10 mouse cellular contexts compared by ENCODE assay signal in genomic region chr14:76810697-76811589, GRCm38 (mm10).
A peak's percentile ranks its signal among the peaks of the same experiment; 100 is the strongest.
DNase-seq lines count a peak whose midpoint lies in the region; ATAC-seq lines count a peak whose summit lies in the region.
"Had no signal": no experiment of that assay in that cellular context is flagged by ENCODE, and none has a peak within 500 bp of the region (broad histone marks: within the 10 kb centered on the region; RNA-seq: fewer than 3 reads in every experiment).

No protein-coding gene starts in this region.

- no peak for ATAC-seq in liver, embryonic 11.5 days (replicated peaks; ENCODE audit: low FRiP score)
- no peak for ATAC-seq in liver, embryonic 12.5 days

- 12% methylated on average over 21 of the region's 21 CpGs for WGBS in heart, embryonic 10.5 days
- 35% methylated on average over 21 of the region's 21 CpGs for WGBS in liver, embryonic 11.5 days
- 45% methylated on average over 21 of the region's 21 CpGs for WGBS in liver, embryonic 12.5 days (ENCODE audit: insufficient replicate concordance)
- WGBS in embryonic facial prominence, embryonic 10.5 days, result 23% methylated on average over 21 of the region's 21 CpGs

- H3K4me1 ChIP-seq in heart, embryonic 10.5 days, result peaks cover 28% of the 10 kb centered on the region
- peaks cover 5% of the 10 kb centered on the region; the same call in 1 of the 2 replicates for H3K4me1 ChIP-seq in liver, embryonic 11.5 days (replicated peaks; ENCODE audit: control insufficient read depth, insufficient read depth, low read length)
- 0 out of 2 replicates have a peak, but pooled peaks cover under 1% of the 10 kb centered on the region for H3K4me1 ChIP-seq in liver, embryonic 12.5 days
- H3K4me1 ChIP-seq in embryonic facial prominence, embryonic 10.5 days, result peaks cover 35% of the 10 kb centered on the region
- H3K4me1 ChIP-seq: megakaryocyte, embryonic 14.5 days had no signal

- DNase-seq in heart, embryonic 10.5 days (ENCODE audit: low spot score), result peak; percentile 87
- DNase-seq in heart, adult 9 months (ENCODE audit: low spot score in 2 of 2), result no peak
- no peak for DNase-seq in liver, embryonic 11.5 days (ENCODE audit: low spot score)
- DNase-seq in embryonic facial prominence, embryonic 10.5 days (ENCODE audit: low spot score), result peak; percentile 69
- peak; percentile 75 for DNase-seq in mesoderm, embryonic 11.5 days (ENCODE audit: low read depth, low spot score)
- no peak for DNase-seq in urinary bladder, adult 2 months (ENCODE audit: low spot score)
- DNase-seq in cerebellum, postnatal 14 days, result no peak
- DNase-seq: cerebellum, adult 8-10 months had no signal

- H3K4me2 ChIP-seq in liver, embryonic 11.5 days, result peak overlapping the region; percentile 23; the same call in 1 of the 2 replicates
- no peak overlapping the region for H3K4me2 ChIP-seq in liver, embryonic 12.5 days

- peak overlapping the region; percentile 86 for H3K27ac ChIP-seq in heart, embryonic 10.5 days
- H3K27ac ChIP-seq in liver, embryonic 11.5 days (ENCODE audit: low read depth, low read length), result peak overlapping the region; percentile 21; the same call in 1 of the 2 replicates
- H3K27ac ChIP-seq in liver, embryonic 12.5 days, result no peak overlapping the region
- peak overlapping the region; percentile 78 for H3K27ac ChIP-seq in embryonic facial prominence, embryonic 10.5 days (replicated peaks)

- peak overlapping the region; percentile 41 for H3K4me3 ChIP-seq in heart, embryonic 10.5 days
- no peak overlapping the region for H3K4me3 ChIP-seq in liver, embryonic 11.5 days (ENCODE audit: low read depth, low read length)
- H3K4me3 ChIP-seq in liver, embryonic 12.5 days, result no peak overlapping the region
- peak overlapping the region; percentile 39 for H3K4me3 ChIP-seq in embryonic facial prominence, embryonic 10.5 days
- H3K4me3 ChIP-seq: megakaryocyte, embryonic 14.5 days had no signal

- no peaks in the 10 kb centered on the region for H3K27me3 ChIP-seq in heart, embryonic 10.5 days (ENCODE audit: insufficient read depth, poor library complexity, severe bottlenecking)
- H3K27me3 ChIP-seq in liver, embryonic 11.5 days (replicated peaks; ENCODE audit: control insufficient read depth, insufficient read depth, low read length), result no peaks in the 10 kb centered on the region
- no peaks in the 10 kb centered on the region for H3K27me3 ChIP-seq in liver, embryonic 12.5 days (replicated peaks)
- peaks cover 9% of the 10 kb centered on the region for H3K27me3 ChIP-seq in embryonic facial prominence, embryonic 10.5 days (replicated peaks; ENCODE audit: low read depth, poor library complexity, severe bottlenecking)

- H3K9me3 ChIP-seq in heart, embryonic 10.5 days, result no peaks in the 10 kb centered on the region
- no peaks in the 10 kb centered on the region for H3K9me3 ChIP-seq in liver, embryonic 11.5 days (ENCODE audit: control insufficient read depth, low read length)
- no peaks in the 10 kb centered on the region for H3K9me3 ChIP-seq in liver, embryonic 12.5 days (replicated peaks)
- H3K9me3 ChIP-seq in embryonic facial prominence, embryonic 10.5 days, result 0 out of 2 replicates have a peak, but pooled peaks cover 3% of the 10 kb centered on the region

- no peaks in the 10 kb centered on the region for H3K36me3 ChIP-seq in heart, embryonic 10.5 days
- H3K36me3 ChIP-seq in liver, embryonic 11.5 days (ENCODE audit: control insufficient read depth, insufficient read depth, low read length), result no peaks in the 10 kb centered on the region
- H3K36me3 ChIP-seq in liver, embryonic 12.5 days, result no peaks in the 10 kb centered on the region
- no peaks in the 10 kb centered on the region for H3K36me3 ChIP-seq in embryonic facial prominence, embryonic 10.5 days (replicated peaks)

- no peak overlapping the region for H3K9ac ChIP-seq in liver, embryonic 11.5 days (ENCODE audit: low read depth, low read length)
- H3K9ac ChIP-seq in liver, embryonic 12.5 days, result no peak overlapping the region

Comparison
In these comparisons a context has a peak if more than half of its experiments do, and no peak if none do; other contexts are left out.
1. DNase-seq: peak in heart, embryonic 10.5 days (single experiment), embryonic facial prominence, embryonic 10.5 days (single experiment) and mesoderm, embryonic 11.5 days (single experiment); none in heart, adult 9 months (0 of 2), liver, embryonic 11.5 days (single experiment), urinary bladder, adult 2 months (single experiment) and cerebellum, postnatal 14 days (0 of 2).
2. H3K4me3 ChIP-seq: peak in heart, embryonic 10.5 days (single experiment) and embryonic facial prominence, embryonic 10.5 days (single experiment); none in liver, embryonic 11.5 days (single experiment) and liver, embryonic 12.5 days (single experiment).